Mouse (Mus musculus) kidney, adult 9 months (tissue): ENCODE data around the gene Leng1.

ENCODE experiments used
- DNase-seq: peaks from one replicate; pipeline ENCODE4 v3.0.0; 2022

Gene Leng1

GRCm38 (mm10) chr7:3629030-3629429 is 36.6 kb downstream of the Leng1 start:
- no peak for DNase-seq

GRCm38 (mm10) chr7:3617242-3617995 is 48.2 kb downstream of the Leng1 start, which contains the start of gene Ndufa3:
Gene Ndufa3, plus strand, starts transcription at chr7:3617373.
- peak; percentile 90 for DNase-seq

- DNase-seq, result no peak
These were observed 49.0 kb downstream of the Leng1 start for GRCm38 (mm10) chr7:3616389-3617241.

GRCm38 (mm10) chr7:3616057-3616388 is 49.6 kb downstream of the Leng1 start, which contains the start of gene Oscar:
Gene Oscar, minus strand, starts transcription at chr7:3616157.
- no peak for DNase-seq

- DNase-seq, result no peak
These were observed 51.6 kb downstream of the Leng1 start for GRCm38 (mm10) chr7:3614021-3614420.

GRCm38 (mm10) chr7:3611006-3611405 is 54.6 kb downstream of the Leng1 start:
- DNase-seq, result no peak

GRCm38 (mm10) chr7:3610437-3610836 is 55.2 kb downstream of the Leng1 start:
- no peak for DNase-seq
